Mouse (Mus musculus) CH12.LX (cell line): ENCODE measurements around the gene Bpifa5. TPM values are rescaled to one million over a fixed set of nuclear protein-coding genes. Genes with fewer than 3 reads are reported as not detected.

Experiments
- DNase-seq: peaks from one replicate; pipeline ENCODE4 v3.0.0-alpha.2; 2013; ENCODE audit errors: extremely low read depth
- H3K27ac ChIP-seq: 2 replicates; pipeline ENCODE4 v1.5.1; 2012; ENCODE audit warnings: low read depth, mild to moderate bottlenecking, control low read depth, moderate library complexity; ENCODE audit not compliant: insufficient read depth
- H3K27me3 ChIP-seq: replicated peaks from 2 replicates; pipeline ENCODE3; 2012; ENCODE audit warnings: inconsistent platforms
- H3K36me3 ChIP-seq, 2 experiments: replicated peaks in 1 of 2; 2 replicates each; pipeline versions ENCODE3 to v1.6.1; 2012; ENCODE audit warnings: inconsistent platforms in 1 of 2, low read length in 1 of 2, mild to moderate bottlenecking in 1 of 2, mixed read lengths in 1 of 2, moderate library complexity in 1 of 2; ENCODE audit not compliant: control insufficient read depth in 1 of 2, insufficient read depth in 1 of 2
- H3K4me1 ChIP-seq, 2 experiments: 2 replicates each; pipeline ENCODE4 v1.6.1; 2012; ENCODE audit warnings: inconsistent platforms in 1 of 2, moderate library complexity in 1 of 2; ENCODE audit not compliant: insufficient read depth in 2 of 2, control insufficient read depth in 1 of 2
- H3K4me2 ChIP-seq: 2 replicates; pipeline ENCODE4 v1.6.1; 2012; ENCODE audit warnings: low read depth, mild to moderate bottlenecking, control low read depth; ENCODE audit not compliant: poor library complexity, insufficient read depth, severe bottlenecking
- H3K4me3 ChIP-seq, 3 experiments: fragments of 150-350 bp in 1 of 3; sonication (generic) in 1 of 3; replicated peaks in 1 of 3; 2 replicates each; pipeline versions ENCODE3 to v1.5.1; 2011 to 2012; ENCODE audit warnings: low read depth in 2 of 3, low read length in 2 of 3, mild to moderate bottlenecking in 2 of 3, moderate library complexity in 2 of 3, control low read depth in 1 of 3, improper control_type of control experiment in 1 of 3, inconsistent platforms in 1 of 3, mixed read lengths in 1 of 3; ENCODE audit not compliant: poor library complexity in 1 of 3
- H3K79me2 ChIP-seq: replicated peaks from 2 replicates; pipeline ENCODE4 v1.6.1; 2012; ENCODE audit warnings: mild to moderate bottlenecking, moderate library complexity; ENCODE audit not compliant: control insufficient read depth, poor library complexity, insufficient read depth, severe bottlenecking; ENCODE audit errors: extremely low read depth
- H3K9ac ChIP-seq: 2 replicates; pipeline ENCODE4 v1.6.1; 2012; ENCODE audit warnings: low read depth, mild to moderate bottlenecking, control low read depth, moderate library complexity; ENCODE audit not compliant: insufficient read depth
- H3K9me3 ChIP-seq: replicated peaks from 2 replicates; pipeline ENCODE3; 2012; ENCODE audit warnings: low read length, inconsistent platforms, mixed read lengths
- BHLHE40 ChIP-seq: IDR thresholded peaks from 2 replicates; pipeline ENCODE4 v1.6.1; 2011; ENCODE audit warnings: mild to moderate bottlenecking, low read depth, low read length, improper control_type of control experiment
- CHD1 ChIP-seq: IDR thresholded peaks from 2 replicates; pipeline ENCODE4 v1.6.1; 2012; ENCODE audit warnings: low read depth, low read length, improper control_type of control experiment, inconsistent platforms
- CTCF ChIP-seq, 2 experiments: IDR thresholded peaks in 1 of 2; conservative IDR thresholded peaks in 1 of 2; 2 replicates each; pipeline ENCODE4 v1.5.1; 2011 to 2012; ENCODE audit warnings: low read depth in 2 of 2, low read length in 2 of 2, improper control_type of control experiment in 1 of 2, inconsistent platforms in 1 of 2, mild to moderate bottlenecking in 1 of 2, moderate library complexity in 1 of 2
- E2F4 ChIP-seq: IDR thresholded peaks from 2 replicates; pipeline ENCODE4 v1.6.1; 2011; ENCODE audit warnings: low read depth, low read length, improper control_type of control experiment; ENCODE audit not compliant: insufficient replicate concordance
- ELF1 ChIP-seq: IDR thresholded peaks from 2 replicates; pipeline ENCODE4 v1.6.1; 2014; ENCODE audit warnings: low read depth, mild to moderate bottlenecking, inconsistent platforms, low read length, improper control_type of control experiment
- EP300 ChIP-seq: IDR thresholded peaks from 2 replicates; pipeline ENCODE4 v1.6.1; 2011; ENCODE audit warnings: low read length, improper control_type of control experiment
- HCFC1 ChIP-seq: IDR thresholded peaks from 2 replicates; pipeline ENCODE4 v1.6.1; 2012; ENCODE audit warnings: low read depth, mild to moderate bottlenecking, inconsistent platforms, low read length, improper control_type of control experiment
- IRF4 ChIP-seq: IDR thresholded peaks from 2 replicates; pipeline ENCODE4 v1.6.1; 2014; ENCODE audit warnings: low read depth, mild to moderate bottlenecking, inconsistent platforms, low read length, improper control_type of control experiment
- JUN ChIP-seq: IDR thresholded peaks from 2 replicates; pipeline ENCODE4 v1.6.1; 2011; ENCODE audit warnings: low read depth, mild to moderate bottlenecking, low read length, improper control_type of control experiment, moderate library complexity; ENCODE audit not compliant: insufficient read depth
- JUND ChIP-seq: conservative IDR thresholded peaks from 2 replicates; pipeline ENCODE4 v1.6.1; 2011; ENCODE audit warnings: low read depth, low read length, improper control_type of control experiment
- MAFK ChIP-seq: IDR thresholded peaks from 2 replicates; pipeline ENCODE4 v1.6.1; 2011; ENCODE audit warnings: low read length, improper control_type of control experiment; ENCODE audit not compliant: insufficient replicate concordance
- MEF2A ChIP-seq: IDR thresholded peaks from 2 replicates; pipeline ENCODE4 v1.6.1; 2014; ENCODE audit warnings: low read depth, mild to moderate bottlenecking, inconsistent platforms, low read length, improper control_type of control experiment, borderline replicate concordance
- MXI1 ChIP-seq: IDR thresholded peaks from 2 replicates; pipeline ENCODE4 v1.6.1; 2011; ENCODE audit warnings: mild to moderate bottlenecking, low read depth, low read length, improper control_type of control experiment
- NELFE ChIP-seq: IDR thresholded peaks from 2 replicates; pipeline ENCODE4 v1.6.1; 2011; ENCODE audit warnings: low read depth, low read length, improper control_type of control experiment
- POLR2A ChIP-seq: IDR thresholded peaks from 2 replicates; pipeline ENCODE4 v1.6.1; 2011; ENCODE audit warnings: low read depth, mild to moderate bottlenecking, improper control_type of control experiment, low read length
- POLR2AphosphoS2 ChIP-seq: IDR thresholded peaks from 2 replicates; pipeline ENCODE4 v1.6.1; 2011; ENCODE audit warnings: low read depth, low read length, improper control_type of control experiment
- RAD21 ChIP-seq: IDR thresholded peaks from 2 replicates; pipeline ENCODE4 v1.6.1; 2011; ENCODE audit warnings: low read depth, mild to moderate bottlenecking, low read length, improper control_type of control experiment, moderate library complexity
- RCOR1 ChIP-seq: conservative IDR thresholded peaks from 2 replicates; pipeline ENCODE4 v1.6.1; 2012; ENCODE audit warnings: low read depth, mild to moderate bottlenecking, inconsistent platforms, low read length, improper control_type of control experiment
- SMC3 ChIP-seq: IDR thresholded peaks from 2 replicates; pipeline ENCODE4 v1.6.1; 2011; ENCODE audit warnings: low read depth, low read length, improper control_type of control experiment
- TBP ChIP-seq: conservative IDR thresholded peaks from 2 replicates; pipeline ENCODE4 v1.6.1; 2011; ENCODE audit warnings: low read depth, low read length, improper control_type of control experiment
- TCF12 ChIP-seq: IDR thresholded peaks from 2 replicates; pipeline ENCODE4 v1.6.1; 2014; ENCODE audit warnings: low read depth, mild to moderate bottlenecking, inconsistent platforms, low read length, improper control_type of control experiment
- UBTF ChIP-seq: IDR thresholded peaks from 2 replicates; pipeline ENCODE4 v1.6.1; 2012; ENCODE audit warnings: low read depth, mild to moderate bottlenecking, inconsistent platforms, low read length, improper control_type of control experiment, moderate library complexity
- USF2 ChIP-seq: conservative IDR thresholded peaks from 2 replicates; pipeline ENCODE4 v1.6.1; 2011; ENCODE audit warnings: low read depth, low read length, improper control_type of control experiment
- ZC3H11A ChIP-seq: IDR thresholded peaks from 2 replicates; pipeline ENCODE4 v1.6.1; 2012; ENCODE audit warnings: low read depth, mild to moderate bottlenecking, inconsistent platforms, low read length, improper control_type of control experiment
- ZMIZ1 ChIP-seq: IDR thresholded peaks from 2 replicates; pipeline ENCODE4 v1.6.1; 2012; ENCODE audit warnings: low read depth, mild to moderate bottlenecking, inconsistent platforms, low read length, improper control_type of control experiment
- ZNF384 ChIP-seq: IDR thresholded peaks from 2 replicates; pipeline ENCODE4 v1.6.1; 2012; ENCODE audit warnings: low read depth, low read length, improper control_type of control experiment, inconsistent platforms
- dilution Hi-C: fragments of 300-500 bp; cut with MboI; formaldehyde crosslinking; loops from 2 replicates; pipeline ENCODE4 v1.14.3; 2020; ENCODE audit warnings: low sequenced_read_pairs; ENCODE audit not compliant: extremely low pct_unique_long_range_greater_than_20kb, extremely low pct_ligation_motif_present
- in situ Hi-C: fragments of 300-500 bp; cut with MboI; formaldehyde crosslinking; loops from 3 replicates; pipeline ENCODE4 v1.14.3; 2019; ENCODE audit warnings: low sequenced_read_pairs, low pct_ligation_motif_present, low pct_unique_long_range_greater_than_20kb, mixed read lengths
- polyA plus RNA-seq: library from polyadenylated mRNA; unstranded; fragments of >175 nt; gene quantifications from 2 replicates; pipeline ENCODE4 v1.2.1, GENCODE M21; 2012; ENCODE audit warnings: low read depth; ENCODE audit not compliant: insufficient read length
- total RNA-seq, 2 experiments: library from RNA; depleted of rRNA; stranded (reverse); fragments of 300-350 nt in 1 of 2; fragments of >200 nt in 1 of 2; gene quantifications; 2 replicates each; pipeline ENCODE4 v1.2.3; 2012 to 2014

Bpifa5 gene
- total and polyA plus RNA-seq, 3 experiments, result not detected

DNA sequence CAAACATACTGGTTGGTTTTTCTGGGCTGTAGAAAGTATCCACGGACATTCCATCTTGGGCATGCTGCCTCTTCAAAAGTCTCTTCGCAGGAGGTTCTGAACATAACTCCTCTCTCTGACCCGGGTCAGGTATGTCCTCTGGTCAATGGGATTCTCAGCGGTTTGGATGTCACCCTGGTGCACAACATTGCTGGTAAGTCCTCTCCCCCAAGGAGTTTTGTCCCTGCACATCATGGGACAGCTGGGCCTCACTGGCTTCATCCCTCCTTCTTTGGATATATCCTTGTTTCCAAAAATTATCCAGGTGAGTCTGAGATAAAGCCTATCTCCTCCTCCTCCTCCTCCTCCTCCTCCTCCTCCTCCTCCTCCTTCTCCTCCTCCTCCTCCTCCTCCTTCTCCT, 14.9 kb upstream of the Bpifa5 start:
- DNase-seq, result no peak
- no peaks in the 10 kb centered on the region for H3K36me3 ChIP-seq
- no peak for TF ChIP-seq POLR2A
- TF ChIP-seq EP300, result no peak
- no peak for TF ChIP-seq RAD21
- no peak for TF ChIP-seq SMC3
- no peak for TF ChIP-seq MXI1
- no peak for TF ChIP-seq JUN
- TF ChIP-seq E2F4, result no peak
- TF ChIP-seq MAFK, result no peak
- TF ChIP-seq JUND, result no peak
- no peak for TF ChIP-seq HCFC1
- TF ChIP-seq POLR2AphosphoS2, result no peak
- TF ChIP-seq MEF2A, result no peak
- TF ChIP-seq USF2, result no peak
- TF ChIP-seq TBP, result no peak
- in situ Hi-C loops, result no loop called here
- dilution Hi-C loops, result no loop called here
- H3K9me3 ChIP-seq, result no peaks in the 10 kb centered on the region
- H3K9ac ChIP-seq, result no peak overlapping the region
- no peaks in the 10 kb centered on the region for H3K79me2 ChIP-seq
- H3K27me3 ChIP-seq, result peaks cover 92% of the 10 kb centered on the region
- H3K4me3 ChIP-seq, result no peak overlapping the region
- H3K27ac ChIP-seq, result no peak overlapping the region
- H3K4me1 ChIP-seq, result no peaks in the 10 kb centered on the region
- no peak overlapping the region for H3K4me2 ChIP-seq

DNA sequence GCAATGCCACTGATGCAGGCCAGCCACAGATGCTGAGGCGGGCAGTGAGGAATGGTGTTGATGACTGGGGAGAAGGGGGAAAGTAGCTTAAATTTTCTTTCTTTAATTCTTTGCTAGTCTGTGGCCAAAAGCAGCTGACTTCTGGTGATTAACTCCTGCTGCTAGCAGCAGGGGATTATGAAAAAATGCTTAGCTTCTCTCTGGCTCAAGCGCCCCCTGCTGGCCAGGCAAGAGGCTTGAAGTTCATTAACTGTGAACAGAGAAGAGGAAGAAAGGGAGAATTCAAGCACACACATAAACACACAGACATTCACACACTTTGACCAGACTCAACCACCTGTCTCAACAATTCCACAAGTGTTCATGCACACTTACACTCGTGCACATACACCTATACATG, 4.0 kb upstream of the Bpifa5 start:
- Histone ChIP-seq H3K9me3 (peaks cover 12% of the 10 kb centered on the region), H3K27ac (no peak overlapping the region), H3K4me1 (no peaks in the 10 kb centered on the region), H3K79me2 (no peaks in the 10 kb centered on the region), H3K9ac (no peak overlapping the region), H3K4me2 (no peak overlapping the region), H3K36me3 (no peaks in the 10 kb centered on the region), H3K27me3 (peaks cover 79% of the 10 kb centered on the region), H3K4me3 (no peak overlapping the region)
- in situ Hi-C loops, result no loop called here
- dilution Hi-C loops, result no loop called here
- TF ChIP-seq BHLHE40, result no peak
- TF ChIP-seq ZNF384, result peak; percentile 75
- no peak for TF ChIP-seq ELF1
- no peak for TF ChIP-seq ZC3H11A
- TF ChIP-seq E2F4, result no peak
- TF ChIP-seq TCF12, result no peak
- no peak for TF ChIP-seq UBTF
- no peak for TF ChIP-seq NELFE
- TF ChIP-seq CTCF (conservative IDR thresholded peaks at IDR 0.05 in 1 of 2, IDR thresholded peaks at IDR 0.05 in 1 of 2; ENCODE audit: low read depth in 2 of 2, low read length in 2 of 2), result peak; percentile 75 to 79; a peak in 3 of 4 replicates
- TF ChIP-seq RCOR1, result no peak
- no peak for TF ChIP-seq POLR2A
- TF ChIP-seq CHD1, result no peak
- peak; percentile 21 for TF ChIP-seq RAD21
- TF ChIP-seq IRF4, result no peak
- TF ChIP-seq SMC3, result peak; percentile 49
- TF ChIP-seq ZMIZ1, result no peak
- peak; percentile 48 for DNase-seq
